Mouse (Mus musculus): ENCODE measurements around the gene Ppp3r1.

GRCm38 (mm10) chr11:17138306-17139033 is 20.6 kb upstream of the Ppp3r1 start:
- TF ChIP-seq POLR2A (IDR thresholded peaks at IDR 0.05; ENCODE audit: borderline replicate concordance, extremely low read depth, insufficient read depth, insufficient read length, poor library complexity, severe bottlenecking) = no peak
- no peak for TF ChIP-seq CTCF (IDR thresholded peaks at IDR 0.05; ENCODE audit: borderline replicate concordance, extremely low read depth, insufficient read depth, insufficient read length)

Measured in brain, embryonic 14.5 days (tissue).